Mouse (Mus musculus) midbrain, embryonic 14.5 days (tissue): ENCODE results near the gene Mettl8. TPM values are rescaled to one million over a fixed set of nuclear protein-coding genes. Genes with fewer than 3 reads are reported as not detected.

Source experiments
- ATAC-seq: fragments of 200-750 bp; cut with Nextera tagmentation; 2 replicates; pipeline ENCODE4 v1.8.0; 2017; ENCODE audit warnings: moderate number of reproducible peaks, moderate library complexity; ENCODE audit not compliant: low FRiP score, low TSS enrichment
- DNase-seq: peaks from one replicate; pipeline ENCODE4 v3.0.0-alpha.2; 2015
- H3K27ac ChIP-seq: fragments of 300-500 bp; sonication (generic); replicated peaks from 2 replicates; pipeline ENCODE4 v1.5.1; 2014; ENCODE audit warnings: mild to moderate bottlenecking, low read depth, low read length, moderate library complexity
- H3K27me3 ChIP-seq: fragments of 300-500 bp; sonication (generic); 2 replicates; pipeline ENCODE4 v1.6.1; 2014; ENCODE audit warnings: low read length, control low read depth, mixed read lengths; ENCODE audit not compliant: control insufficient read depth, insufficient read depth
- H3K36me3 ChIP-seq: fragments of 300-500 bp; sonication (generic); 2 replicates; pipeline ENCODE4 v1.6.1; 2014; ENCODE audit warnings: low read length, control low read depth; ENCODE audit not compliant: control insufficient read depth, insufficient read depth
- H3K4me1 ChIP-seq: fragments of 300-500 bp; sonication (generic); 2 replicates; pipeline ENCODE4 v1.6.1; 2014; ENCODE audit warnings: mild to moderate bottlenecking, antibody characterized with exemption, low read length, control low read depth; ENCODE audit not compliant: control insufficient read depth, insufficient read depth
- H3K4me2 ChIP-seq: fragments of 300-500 bp; sonication (generic); 2 replicates; pipeline ENCODE4 v1.6.1; 2014; ENCODE audit warnings: mild to moderate bottlenecking, low read length, moderate library complexity
- H3K4me3 ChIP-seq: fragments of 300-500 bp; sonication (generic); replicated peaks from 2 replicates; pipeline ENCODE4 v1.5.1; 2014; ENCODE audit warnings: low read depth, low read length
- H3K9ac ChIP-seq: fragments of 300-500 bp; sonication (generic); replicated peaks from 2 replicates; pipeline ENCODE4 v1.6.1; 2014; ENCODE audit warnings: mild to moderate bottlenecking, low read length, moderate library complexity
- H3K9me3 ChIP-seq: fragments of 300-500 bp; sonication (generic); 2 replicates; pipeline ENCODE4 v1.6.1; 2016; ENCODE audit warnings: low read length, control low read depth, mixed read lengths; ENCODE audit not compliant: control insufficient read depth
- WGBS: fragments of 180-500 bp; shearing (Covaris S2); extraction: QIAGEN DNeasy Blood & Tissue Kit; methylation state at CpG from one replicate; pipeline ENCODE4 v1.1.7; 2014; 5-methylcytosine and 5-hydroxymethylcytosine counted together
- polyA plus RNA-seq: library from polyadenylated mRNA; unstranded; fragments of >200 nt; fragmentation: Nextera tagmentation; extraction: Ambion mirVana; gene quantifications from 2 replicates; pipeline ENCODE4 v1.2.1, GENCODE M21; 2014

Gene Mettl8
- polyA plus RNA-seq, 1 experiment from 2014 or later, result 13.8 TPM

DNA sequence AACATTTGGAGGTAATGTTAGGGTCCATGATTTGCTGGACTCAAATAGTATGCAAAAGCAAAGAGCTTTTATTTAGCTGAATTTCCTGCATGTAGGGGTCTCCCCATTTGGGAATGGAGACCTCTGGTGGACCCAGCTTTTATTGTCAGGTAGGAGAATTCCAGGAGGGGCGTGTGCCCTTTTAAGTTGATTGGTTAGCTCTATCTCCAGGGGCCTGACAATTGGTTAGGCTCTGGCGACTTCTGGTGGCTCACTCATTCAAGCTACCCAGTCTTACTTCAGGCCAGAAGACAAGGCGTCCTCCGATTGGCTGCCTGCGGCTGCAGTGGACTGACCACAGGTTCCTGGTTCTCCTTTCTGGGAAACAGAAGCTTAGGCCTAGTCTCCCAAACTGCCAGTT is 28.6 kb downstream of the Mettl8 start:
- no peak for ATAC-seq
- whole genome bisulfite sequencing, result 49% methylated on average over 5 of the region's 5 CpGs

DNA sequence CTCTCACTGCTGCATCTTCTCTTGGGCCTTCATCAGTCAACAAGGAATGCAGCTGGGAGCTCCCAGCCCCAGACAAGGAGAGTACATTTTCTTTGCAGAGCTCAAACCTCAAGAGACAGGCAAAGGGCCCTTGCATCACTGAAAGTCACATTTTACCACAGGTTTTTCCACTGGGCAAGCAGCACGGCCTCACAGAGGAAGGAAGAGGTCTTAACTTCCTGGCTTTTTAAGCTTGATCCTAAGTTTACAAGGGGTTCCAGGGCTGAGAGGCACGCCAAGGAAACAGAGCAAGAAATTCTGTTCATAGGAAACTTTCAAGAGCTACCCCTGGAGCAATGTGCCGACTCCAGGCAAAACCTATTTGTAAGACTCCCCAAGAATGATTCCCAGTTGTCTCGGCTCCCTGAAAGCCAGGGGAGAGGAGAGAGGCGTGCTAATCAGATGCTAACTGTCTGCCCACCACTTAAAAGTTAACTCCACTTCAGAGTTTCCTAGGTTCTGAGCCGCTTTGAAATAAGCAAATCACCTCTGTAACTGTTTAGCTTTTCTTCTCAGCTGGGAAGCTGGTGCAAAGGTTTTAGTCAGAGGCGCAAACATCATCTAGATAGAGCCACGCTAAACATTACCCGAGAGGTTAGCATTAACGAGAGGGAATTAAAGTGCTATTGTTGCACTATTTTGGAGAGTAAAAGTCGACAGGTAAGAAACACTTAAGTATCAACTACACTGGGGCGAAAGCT is 29.6 kb downstream of the Mettl8 start:
- ATAC-seq, result no peak
- Histone ChIP-seq H3K4me3 (no peak overlapping the region), H3K9me3 (no peaks in the 10 kb centered on the region), H3K4me2 (no peak overlapping the region), H3K27me3 (no peaks in the 10 kb centered on the region), H3K4me1 (no peaks in the 10 kb centered on the region), H3K27ac (no peak overlapping the region), H3K36me3 (no peaks in the 10 kb centered on the region), H3K9ac (no peak overlapping the region)
- WGBS, result 73% methylated on average over 12 of the region's 12 CpGs
- no peak for DNase-seq

More for the DNA sequence above, 28.6 kb downstream of the Mettl8 start:
- no peak overlapping the region for H3K27ac ChIP-seq
- no peaks in the 10 kb centered on the region for H3K4me1 ChIP-seq
- H3K4me2 ChIP-seq, result no peak overlapping the region
- H3K36me3 ChIP-seq, result no peaks in the 10 kb centered on the region
- peak; percentile 64 for DNase-seq
- no peak overlapping the region for H3K9ac ChIP-seq
- no peaks in the 10 kb centered on the region for H3K9me3 ChIP-seq
- H3K4me3 ChIP-seq, result no peak overlapping the region
- H3K27me3 ChIP-seq, result no peaks in the 10 kb centered on the region

DNA sequence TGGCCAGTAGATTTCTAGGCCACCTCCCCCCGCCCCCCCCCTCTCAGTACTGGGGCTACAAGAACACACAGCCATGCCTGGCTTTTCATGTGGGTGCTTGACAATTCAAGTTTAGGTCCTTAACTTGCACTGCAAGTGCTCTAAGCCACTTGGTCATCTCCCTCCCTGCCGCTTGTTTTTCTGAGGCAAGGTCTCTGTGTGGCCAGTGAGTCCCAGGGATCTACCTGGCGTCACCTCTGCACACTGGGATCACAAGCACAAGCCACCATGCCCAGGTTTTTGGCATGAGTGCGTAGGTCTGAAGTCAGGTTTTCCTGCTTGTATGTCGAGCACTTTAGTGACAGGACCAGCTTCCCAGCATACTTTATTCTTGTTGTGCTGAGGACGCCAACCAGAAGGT is 31.4 kb downstream of the Mettl8 start:
- no peaks in the 10 kb centered on the region for H3K36me3 ChIP-seq
- no peak overlapping the region for H3K4me3 ChIP-seq
- no peak overlapping the region for H3K4me2 ChIP-seq
- H3K9me3 ChIP-seq, result no peaks in the 10 kb centered on the region
- 94% methylated on average over 6 of the region's 6 CpGs for WGBS
- DNase-seq (no peak), ATAC-seq (no peak)
- no peak overlapping the region for H3K27ac ChIP-seq
- H3K9ac ChIP-seq, result no peak overlapping the region
- H3K27me3 ChIP-seq, result no peaks in the 10 kb centered on the region
- peaks cover 8% of the 10 kb centered on the region for H3K4me1 ChIP-seq

DNA sequence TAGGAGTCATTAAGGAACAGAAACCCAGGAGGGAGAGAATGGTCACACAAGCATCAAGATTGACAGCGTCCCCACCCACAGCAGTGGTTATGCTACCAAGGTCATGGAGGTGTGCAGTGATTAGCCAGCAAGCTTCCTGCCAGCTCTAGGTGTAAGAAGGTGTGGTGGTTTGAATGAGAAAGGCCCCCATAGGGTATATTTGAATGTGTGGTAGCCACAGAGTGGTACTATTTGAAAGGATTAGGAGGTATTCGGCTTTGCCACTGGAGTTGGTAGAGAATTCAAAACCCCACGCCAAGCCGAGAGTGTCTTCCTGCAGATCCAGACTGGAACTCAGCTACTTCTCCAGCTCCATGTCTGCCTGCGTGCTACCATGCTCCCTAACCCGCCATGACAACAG is 32.4 kb downstream of the Mettl8 start:
- ATAC-seq (no peak), DNase-seq (no peak)
- H3K4me2 ChIP-seq, result no peak overlapping the region
- no peaks in the 10 kb centered on the region for H3K27me3 ChIP-seq
- H3K9ac ChIP-seq, result no peak overlapping the region
- no peak overlapping the region for H3K4me3 ChIP-seq
- peaks cover 8% of the 10 kb centered on the region for H3K4me1 ChIP-seq
- no peaks in the 10 kb centered on the region for H3K9me3 ChIP-seq
- H3K36me3 ChIP-seq, result no peaks in the 10 kb centered on the region
- 93% methylated on average over 6 of the region's 6 CpGs for WGBS
- H3K27ac ChIP-seq, result no peak overlapping the region

DNA sequence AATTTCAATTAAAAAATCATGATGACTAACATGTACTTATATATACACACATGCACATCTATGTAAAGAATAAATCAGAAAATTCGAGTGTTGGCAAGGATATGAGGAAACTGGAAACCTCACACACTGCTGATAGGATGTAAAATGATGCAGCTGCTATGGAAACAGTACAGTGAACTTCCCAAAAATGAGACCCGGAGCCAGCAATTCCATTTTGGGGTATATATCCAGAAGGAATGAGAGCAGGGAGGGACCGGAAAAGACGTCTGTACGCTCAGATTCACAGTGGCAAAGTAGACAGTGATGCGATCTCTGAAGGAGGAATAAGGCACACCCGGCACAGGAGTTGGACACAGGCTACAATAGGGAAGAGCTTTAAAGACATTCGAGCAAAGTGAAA is 34.7 kb downstream of the Mettl8 start:
- Histone ChIP-seq H3K36me3 (no peaks in the 10 kb centered on the region), H3K27me3 (no peaks in the 10 kb centered on the region), H3K4me3 (no peak overlapping the region), H3K27ac (peak overlapping the region; percentile 13; the same call in 1 of the 2 replicates), H3K4me1 (peaks cover 8% of the 10 kb centered on the region), H3K9ac (no peak overlapping the region), H3K9me3 (no peaks in the 10 kb centered on the region), H3K4me2 (no peak overlapping the region)
- WGBS, result 87% methylated on average over 8 of the region's 8 CpGs
- no peak for DNase-seq
- no peak for ATAC-seq

DNA sequence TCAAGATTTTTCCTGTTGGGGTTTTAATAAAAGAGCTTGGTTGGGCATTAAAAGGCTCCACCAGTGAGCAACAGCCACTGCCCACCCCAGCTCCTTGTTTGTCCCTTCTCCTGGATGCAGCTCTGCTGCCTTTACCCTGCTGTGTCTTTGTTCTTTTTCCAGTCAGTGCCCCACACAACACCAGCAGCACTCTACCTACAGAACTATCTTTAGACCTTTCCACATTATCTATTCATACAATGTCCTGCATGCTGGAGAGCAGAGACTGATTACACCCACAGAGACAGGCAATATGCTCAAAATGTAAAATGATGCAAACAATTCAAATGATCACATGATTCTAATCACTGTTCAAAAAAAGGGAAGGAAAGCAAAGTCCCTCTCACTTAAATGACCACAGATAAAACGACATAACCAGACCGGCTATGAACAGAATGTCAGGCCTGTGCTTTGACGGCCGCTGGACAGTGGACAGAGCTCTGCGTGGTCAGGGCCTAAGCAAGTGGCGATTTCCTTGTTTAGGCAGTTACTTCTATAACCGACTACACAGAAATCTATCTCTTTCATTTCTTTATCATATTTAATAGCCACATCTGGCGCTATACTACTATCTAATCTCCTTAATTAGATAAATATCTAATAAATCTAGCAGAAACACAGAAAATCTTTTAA is 35.5 kb downstream of the Mettl8 start:
- H3K4me1 ChIP-seq, result peaks cover 8% of the 10 kb centered on the region
- peak overlapping the region; percentile 62; the same call in 1 of the 2 replicates for H3K27ac ChIP-seq
- no peak overlapping the region for H3K4me3 ChIP-seq
- H3K9me3 ChIP-seq, result no peaks in the 10 kb centered on the region
- H3K9ac ChIP-seq, result no peak overlapping the region
- H3K4me2 ChIP-seq, result no peak overlapping the region
- WGBS, result 44% methylated on average over 8 of the region's 8 CpGs
- no peaks in the 10 kb centered on the region for H3K27me3 ChIP-seq
- no peaks in the 10 kb centered on the region for H3K36me3 ChIP-seq
- ATAC-seq (no peak), DNase-seq (peak; percentile 26)

DNA sequence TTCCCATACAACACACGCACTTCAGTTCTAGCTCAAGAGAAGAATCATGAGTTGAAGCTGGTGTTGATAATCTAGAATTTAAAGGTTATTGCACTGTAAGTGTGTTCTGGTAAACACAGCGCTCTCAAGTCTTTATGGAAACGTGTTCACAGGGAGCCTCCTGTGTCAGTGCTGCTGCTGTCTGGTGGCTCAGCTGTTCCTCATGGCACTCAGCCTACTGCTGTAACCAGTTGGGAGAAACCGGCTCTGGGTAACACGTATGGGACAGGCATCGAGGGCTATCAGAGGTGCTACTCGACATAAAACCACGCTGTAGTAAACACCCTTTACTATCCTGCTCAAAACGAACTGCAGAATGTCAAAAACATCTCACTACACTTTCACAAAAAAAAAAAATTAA is 36.1 kb downstream of the Mettl8 start:
- no peak overlapping the region for H3K4me2 ChIP-seq
- no peaks in the 10 kb centered on the region for H3K9me3 ChIP-seq
- no peaks in the 10 kb centered on the region for H3K36me3 ChIP-seq
- no peak for ATAC-seq
- H3K27me3 ChIP-seq, result no peaks in the 10 kb centered on the region
- peaks cover 8% of the 10 kb centered on the region for H3K4me1 ChIP-seq
- H3K27ac ChIP-seq, result peak overlapping the region; percentile 62; the same call in 1 of the 2 replicates
- H3K9ac ChIP-seq, result no peak overlapping the region
- WGBS, result 53% methylated on average over 9 of the region's 9 CpGs
- peak; percentile 57 for DNase-seq
- no peak overlapping the region for H3K4me3 ChIP-seq

DNA sequence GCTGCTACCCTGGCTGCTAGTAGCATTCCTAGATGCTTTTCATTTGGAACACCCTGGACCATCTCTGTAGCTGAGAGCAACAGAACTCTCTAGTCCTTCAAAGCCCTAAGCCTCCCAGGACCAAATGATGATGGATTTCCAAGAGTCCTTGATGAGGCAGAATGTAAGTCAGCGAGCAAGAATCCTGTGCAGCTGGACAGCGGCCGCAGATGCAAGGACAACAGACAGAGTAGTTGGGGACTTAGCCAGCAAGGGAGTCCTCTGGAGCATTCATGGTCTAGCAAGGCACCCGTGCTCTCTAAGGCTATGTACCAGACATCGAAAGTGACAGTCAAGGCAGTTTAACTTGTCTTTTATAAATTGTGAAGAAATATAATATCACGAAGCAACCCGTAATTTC is 41.9 kb downstream of the Mettl8 start:
- WGBS, result 94% methylated on average over 7 of the region's 7 CpGs
- H3K9ac ChIP-seq, result no peak overlapping the region
- H3K9me3 ChIP-seq, result no peaks in the 10 kb centered on the region
- DNase-seq (no peak), ATAC-seq (no peak)
- H3K4me1 ChIP-seq, result no peaks in the 10 kb centered on the region
- no peak overlapping the region for H3K4me2 ChIP-seq
- H3K27me3 ChIP-seq, result no peaks in the 10 kb centered on the region
- no peak overlapping the region for H3K4me3 ChIP-seq
- H3K27ac ChIP-seq, result no peak overlapping the region
- no peaks in the 10 kb centered on the region for H3K36me3 ChIP-seq

DNA sequence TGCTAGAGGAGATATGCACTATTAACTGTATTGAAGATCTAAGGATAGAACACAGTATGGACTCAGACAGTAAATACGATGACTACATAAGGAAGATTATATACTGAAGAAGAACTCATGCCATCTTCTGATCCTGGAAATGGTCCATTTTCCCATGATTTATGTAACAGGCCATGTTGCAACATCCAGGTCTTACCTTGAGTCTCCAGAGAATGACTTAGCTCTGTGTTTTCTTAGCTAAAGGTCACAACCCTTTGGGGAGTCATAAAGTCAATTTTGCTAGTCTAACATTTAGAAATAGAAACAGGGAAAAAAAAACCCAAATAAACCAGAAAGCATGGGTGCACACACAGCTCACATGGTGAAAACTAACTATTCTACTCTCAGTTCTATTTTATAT is 43.6 kb downstream of the Mettl8 start:
- Histone ChIP-seq H3K27ac (no peak overlapping the region), H3K36me3 (no peaks in the 10 kb centered on the region), H3K9me3 (no peaks in the 10 kb centered on the region), H3K27me3 (no peaks in the 10 kb centered on the region), H3K4me1 (no peaks in the 10 kb centered on the region), H3K4me2 (no peak overlapping the region), H3K9ac (no peak overlapping the region), H3K4me3 (no peak overlapping the region)
- no peak for ATAC-seq
- no peak for DNase-seq
- WGBS, result 94% methylated on average over 1 of the region's 1 CpGs
